Comparison of ENCODE assay signal across 12 mouse cellular contexts in genomic region chr14:120242711-120243110, GRCm38 (mm10).
"Had no signal": no experiment of that assay in that cellular context is flagged by ENCODE, and none has a peak within 500 bp of the region (broad histone marks: within the 10 kb centered on the region; RNA-seq: fewer than 3 reads in every experiment).

No protein-coding gene starts in this region.

- H3K27me3 ChIP-seq: limb, embryonic 12.5 days; liver, embryonic 13.5 days; midbrain, embryonic 12.5 days had no signal

- DNase-seq: kidney, adult 8-10 months; liver; liver, embryonic 13.5 days; liver, postnatal 0 days; right cerebral cortex, adult 18-20 months; thymus, adult 2 months; thymus, postnatal 25 days had no signal

- H3K36me3 ChIP-seq: limb, embryonic 12.5 days; liver, embryonic 13.5 days; midbrain, embryonic 12.5 days had no signal

- H3K27ac ChIP-seq: limb, embryonic 12.5 days; liver, embryonic 13.5 days; macrophage; midbrain, embryonic 12.5 days had no signal

- H3K4me1 ChIP-seq: limb, embryonic 12.5 days; liver, embryonic 13.5 days; midbrain, embryonic 12.5 days had no signal

- H3K4me2 ChIP-seq: limb, embryonic 12.5 days; liver, embryonic 13.5 days; midbrain, embryonic 12.5 days had no signal

- H3K4me3 ChIP-seq: limb, embryonic 12.5 days; liver, embryonic 13.5 days; megakaryocyte, embryonic 14.5 days; midbrain, embryonic 12.5 days had no signal

- H3K9me3 ChIP-seq: limb, embryonic 12.5 days; liver, embryonic 13.5 days; megakaryocyte, embryonic 14.5 days; midbrain, embryonic 12.5 days had no signal

- ATAC-seq: inflammation-experienced regulatory T-cells, adult 6 months; liver, postnatal 0 days had no signal

- H3K9ac ChIP-seq: limb, embryonic 12.5 days; liver, embryonic 13.5 days; liver, postnatal 0 days; midbrain, embryonic 12.5 days had no signal
